ENCODE assay signal across 23 mouse cellular contexts in genomic region chr6:41176034-41176433, GRCm38 (mm10).
DNase-seq lines count a peak whose midpoint lies in the region; ATAC-seq and TF ChIP-seq lines count a peak whose summit lies in the region.
"Had no signal": no experiment of that assay in that cellular context is flagged by ENCODE, and none has a peak within 500 bp of the region (broad histone marks: within the 10 kb centered on the region; RNA-seq: fewer than 3 reads in every experiment).

No protein-coding gene starts in this region.

- peak; percentile 59 for TF ChIP-seq EP300 in liver, postnatal 0 days (IDR thresholded peaks at IDR 0.05; ENCODE audit: low read depth)
- no peak for TF ChIP-seq EP300 in stomach, postnatal 0 days (optimal IDR thresholded peaks at IDR 0.05)

- TF ChIP-seq CTCF in liver, postnatal 0 days (IDR thresholded peaks at IDR 0.05; ENCODE audit: low read depth) = no peak
- TF ChIP-seq CTCF in stomach, postnatal 0 days (IDR thresholded peaks at IDR 0.05; ENCODE audit: low read depth) = no peak

- peaks cover 13% of the 10 kb centered on the region for H3K4me1 ChIP-seq in liver, postnatal 0 days (ENCODE audit: insufficient read depth)
- H3K4me1 ChIP-seq in liver, embryonic 11.5 days (replicated peaks; ENCODE audit: control insufficient read depth, insufficient read depth, low read length) = no peaks in the 10 kb centered on the region
- no peaks in the 10 kb centered on the region for H3K4me1 ChIP-seq in stomach, postnatal 0 days (replicated peaks; ENCODE audit: control insufficient read depth, insufficient read depth)
- no peaks in the 10 kb centered on the region for H3K4me1 ChIP-seq in forebrain, embryonic 13.5 days
- H3K4me1 ChIP-seq: embryonic facial prominence, embryonic 13.5 days; forebrain, embryonic 10.5 days; forebrain, embryonic 12.5 days; forebrain, embryonic 15.5 days had no signal

- peak; percentile 59 for ATAC-seq in liver, postnatal 0 days
- no peak for ATAC-seq in liver, embryonic 11.5 days (replicated peaks; ENCODE audit: low FRiP score)
- peak; percentile 51 for ATAC-seq in megakaryocyte progenitor cell, adult 5-6 weeks (replicated peaks; ENCODE audit: poor library complexity)
- peak; percentile 51; the same call in 1 of the 2 replicates for ATAC-seq in stomach, postnatal 0 days (ENCODE audit: low FRiP score, low TSS enrichment)
- ATAC-seq in forebrain, embryonic 13.5 days = no peak
- ATAC-seq: activated CD4-positive, CD25-positive, alpha-beta regulatory T cell, adult 4 months; forebrain, embryonic 15.5 days; forebrain, postnatal 0 days; Patski had no signal

- 0 out of 2 replicates have a peak overlapping the region, but pooled peaks have one; percentile 2 for H3K27ac ChIP-seq in liver, postnatal 0 days (ENCODE audit: low read depth)
- H3K27ac ChIP-seq in liver, embryonic 11.5 days (ENCODE audit: low read depth, low read length) = no peak overlapping the region
- no peak overlapping the region for H3K27ac ChIP-seq in stomach, postnatal 0 days (replicated peaks)
- no peak overlapping the region for H3K27ac ChIP-seq in forebrain, embryonic 13.5 days
- H3K27ac ChIP-seq: embryonic facial prominence, embryonic 13.5 days; forebrain, embryonic 10.5 days; forebrain, embryonic 12.5 days; forebrain, embryonic 15.5 days had no signal

- no peaks in the 10 kb centered on the region for H3K36me3 ChIP-seq in liver, postnatal 0 days (replicated peaks; ENCODE audit: insufficient read depth, low read length)
- H3K36me3 ChIP-seq in liver, embryonic 11.5 days (ENCODE audit: control insufficient read depth, insufficient read depth, low read length) = no peaks in the 10 kb centered on the region
- H3K36me3 ChIP-seq in stomach, postnatal 0 days (ENCODE audit: control insufficient read depth, insufficient read depth, low read length) = no peaks in the 10 kb centered on the region
- no peaks in the 10 kb centered on the region for H3K36me3 ChIP-seq in forebrain, embryonic 13.5 days (ENCODE audit: poor library complexity, severe bottlenecking)
- H3K36me3 ChIP-seq: embryonic facial prominence, embryonic 13.5 days; forebrain, embryonic 10.5 days; forebrain, embryonic 12.5 days; forebrain, embryonic 15.5 days had no signal

- H3K9ac ChIP-seq in liver, postnatal 0 days (replicated peaks) = no peak overlapping the region
- no peak overlapping the region for H3K9ac ChIP-seq in liver, embryonic 11.5 days (ENCODE audit: low read depth, low read length)
- no peak overlapping the region for H3K9ac ChIP-seq in stomach, postnatal 0 days (ENCODE audit: low read length)
- no peak overlapping the region for H3K9ac ChIP-seq in forebrain, embryonic 13.5 days
- H3K9ac ChIP-seq: embryonic facial prominence, embryonic 13.5 days; forebrain, embryonic 12.5 days; forebrain, embryonic 15.5 days; forebrain, postnatal 0 days had no signal

- no peaks in the 10 kb centered on the region for H3K9me3 ChIP-seq in liver, postnatal 0 days (ENCODE audit: low read length)
- H3K9me3 ChIP-seq in liver, embryonic 11.5 days (ENCODE audit: control insufficient read depth, low read length) = no peaks in the 10 kb centered on the region
- H3K9me3 ChIP-seq in stomach, postnatal 0 days (ENCODE audit: control insufficient read depth, low read length) = no peaks in the 10 kb centered on the region
- H3K9me3 ChIP-seq in forebrain, embryonic 13.5 days (replicated peaks) = no peaks in the 10 kb centered on the region
- H3K9me3 ChIP-seq: embryonic facial prominence, embryonic 13.5 days; forebrain, embryonic 10.5 days; forebrain, embryonic 12.5 days; forebrain, embryonic 15.5 days had no signal

- no peak for DNase-seq in liver, postnatal 0 days
- no peak for DNase-seq in liver, embryonic 11.5 days (ENCODE audit: low spot score)
- peak; percentile 4 for DNase-seq in lung, postnatal 36 days
- DNase-seq in lung, postnatal 10 days = no peak
- no peak for DNase-seq in stomach, postnatal 0 days (ENCODE audit: low spot score)
- no peak for DNase-seq in layer of hippocampus, adult 18-20 months (ENCODE audit: low spot score in 2 of 2)
- DNase-seq: adrenal gland, adult 8-10 months; adrenal gland, postnatal 14 days; adrenal gland, postnatal 36 days; cerebellum, adult 11-12 months; cerebellum, adult 2 months; cerebellum, adult 9-10 months; cerebellum, postnatal 10 days; cerebellum, postnatal 25 days; forebrain, postnatal 0 days had no signal

- no peak overlapping the region for H3K4me2 ChIP-seq in liver, postnatal 0 days (ENCODE audit: low read depth, low read length)
- no peak overlapping the region for H3K4me2 ChIP-seq in liver, embryonic 11.5 days
- no peak overlapping the region for H3K4me2 ChIP-seq in stomach, postnatal 0 days (replicated peaks; ENCODE audit: low read depth)
- H3K4me2 ChIP-seq in forebrain, embryonic 13.5 days = no peak overlapping the region
- H3K4me2 ChIP-seq: embryonic facial prominence, embryonic 13.5 days; forebrain, embryonic 12.5 days; forebrain, embryonic 15.5 days had no signal

- H3K27me3 ChIP-seq in liver, postnatal 0 days (ENCODE audit: insufficient read depth, low read length) = no peaks in the 10 kb centered on the region
- no peaks in the 10 kb centered on the region for H3K27me3 ChIP-seq in liver, embryonic 11.5 days (replicated peaks; ENCODE audit: control insufficient read depth, insufficient read depth, low read length)
- H3K27me3 ChIP-seq in stomach, postnatal 0 days (ENCODE audit: control insufficient read depth, insufficient read depth, low read length) = no peaks in the 10 kb centered on the region
- no peaks in the 10 kb centered on the region for H3K27me3 ChIP-seq in forebrain, embryonic 13.5 days
- H3K27me3 ChIP-seq: embryonic facial prominence, embryonic 13.5 days; forebrain, embryonic 12.5 days; forebrain, embryonic 15.5 days; Patski had no signal

- 49% methylated on average over 1 of the region's 1 CpGs for whole genome bisulfite sequencing in liver, postnatal 0 days (ENCODE audit: insufficient replicate concordance)
- WGBS in liver, embryonic 11.5 days = 79% methylated on average over 1 of the region's 1 CpGs
- 72% methylated on average over 1 of the region's 1 CpGs for WGBS in stomach, postnatal 0 days
- 88% methylated on average over 1 of the region's 1 CpGs for WGBS in forebrain, embryonic 13.5 days

- H3K4me3 ChIP-seq in liver, postnatal 0 days (ENCODE audit: low read depth, low read length) = no peak overlapping the region
- no peak overlapping the region for H3K4me3 ChIP-seq in liver, embryonic 11.5 days (ENCODE audit: low read depth, low read length)
- H3K4me3 ChIP-seq in stomach, postnatal 0 days (ENCODE audit: low read depth, low read length) = no peak overlapping the region
- H3K4me3 ChIP-seq in forebrain, embryonic 13.5 days = no peak overlapping the region
- H3K4me3 ChIP-seq: embryonic facial prominence, embryonic 13.5 days; forebrain, embryonic 10.5 days; forebrain, embryonic 12.5 days; forebrain, embryonic 15.5 days had no signal

Comparison
In these comparisons a context has a peak if more than half of its experiments do, and no peak if none do; other contexts are left out.
1. ATAC-seq: peak in liver, postnatal 0 days (single experiment), megakaryocyte progenitor cell, adult 5-6 weeks (single experiment) and stomach, postnatal 0 days (single experiment); none in liver, embryonic 11.5 days (single experiment) and forebrain, embryonic 13.5 days (single experiment).